Mouse (Mus musculus) lung, postnatal 4 days (tissue): ENCODE measurements around the gene Get4.

Experiments used
- DNase-seq, 2 experiments: peaks; one replicate each; pipeline ENCODE4 v3.0.0; 2021

Get4 gene

DNA sequence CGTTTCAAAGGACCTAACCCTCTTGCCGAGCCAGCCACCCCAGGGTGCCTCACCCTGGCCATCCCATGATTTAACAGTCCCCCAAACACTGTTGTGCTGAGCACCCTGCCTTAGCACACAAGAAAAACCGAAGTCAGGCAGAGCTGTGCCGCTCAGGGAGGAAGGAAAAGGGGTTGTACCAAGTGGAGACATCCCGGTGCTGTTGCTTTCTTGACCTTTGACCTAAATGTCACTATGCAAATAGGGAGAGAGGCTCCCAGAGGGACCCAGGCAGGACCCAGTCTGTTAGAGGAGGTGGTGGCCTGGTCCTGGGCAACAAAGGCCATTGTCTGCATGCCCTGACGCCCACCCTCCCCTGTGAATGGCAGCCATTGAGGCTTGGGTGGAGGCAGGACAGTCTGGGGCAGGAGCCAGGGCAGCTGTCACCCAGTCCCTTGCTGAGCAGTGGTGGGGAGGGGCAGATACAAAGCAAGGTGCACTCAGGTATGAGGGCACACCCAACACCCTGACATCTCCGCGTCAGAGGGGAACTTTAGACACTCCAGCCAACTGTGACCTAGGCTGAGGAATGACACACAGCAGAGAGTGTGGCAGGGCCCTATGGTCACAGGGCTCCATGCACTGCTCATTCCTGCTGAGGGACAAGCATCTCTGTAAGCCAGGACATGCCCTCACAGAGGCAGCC lies 33.4 kb downstream of the Get4 start:
- DNase-seq = no peak

DNA sequence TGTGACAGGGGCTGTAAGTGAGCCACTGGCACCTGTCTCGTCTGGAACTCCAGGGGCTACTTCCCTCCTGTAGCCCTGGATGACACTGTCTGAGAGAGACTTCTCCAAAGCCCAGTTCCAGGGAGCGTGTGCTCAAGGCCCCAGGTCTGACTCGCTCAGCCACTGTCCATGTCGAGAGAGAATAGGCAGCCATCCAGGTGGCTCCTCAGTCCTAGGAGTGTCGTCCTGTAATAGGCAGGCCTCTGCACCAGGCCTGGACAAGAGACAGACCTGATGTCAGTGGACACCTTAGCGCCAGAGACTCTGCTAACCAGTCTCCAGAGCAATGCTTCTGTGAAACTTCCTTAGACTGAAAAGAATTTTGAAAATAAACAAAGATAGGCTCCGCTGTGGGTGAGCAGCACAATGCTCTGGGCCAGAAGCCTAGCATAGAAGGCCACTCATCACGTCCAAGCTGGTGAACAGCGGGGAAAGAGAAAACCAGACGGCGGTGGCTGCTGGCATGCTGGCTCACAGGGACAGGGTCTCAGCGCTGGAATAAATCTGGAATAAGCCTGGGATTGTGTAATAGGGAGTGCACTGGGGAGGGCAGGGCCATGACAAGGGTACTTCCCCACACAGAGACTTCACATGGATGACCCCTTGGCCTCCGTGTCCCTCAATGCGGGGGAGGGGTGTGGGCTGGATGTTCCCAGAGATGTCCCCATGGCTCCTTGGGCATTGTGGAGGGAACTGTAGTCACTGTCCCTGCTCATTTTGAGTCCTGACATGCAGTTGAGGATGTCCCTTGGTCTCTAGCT lies 34.2 kb downstream of the Get4 start:
- DNase-seq = peak; percentile 51 to 55

DNA sequence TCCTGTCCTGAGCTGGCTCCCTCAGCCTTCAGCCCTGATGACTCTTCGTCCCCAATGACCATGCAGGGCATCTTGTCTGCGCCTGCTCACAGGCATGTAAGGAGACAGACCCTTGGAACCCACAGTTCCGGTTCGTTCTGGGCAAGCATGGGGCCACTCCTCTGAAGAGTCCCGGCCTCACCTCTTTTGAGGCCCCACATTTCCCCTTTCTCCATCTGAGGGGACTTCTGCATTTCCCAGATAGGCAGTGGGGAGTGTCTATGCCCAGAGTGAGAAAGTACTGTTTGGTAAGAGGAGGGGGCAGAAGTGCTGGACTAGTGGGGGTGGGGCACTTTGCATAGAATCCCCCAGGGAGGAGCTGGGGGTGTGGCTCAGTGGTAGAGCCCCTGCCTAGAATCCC lies 35.0 kb downstream of the Get4 start:
- peak; percentile 55 to 60 for DNase-seq

DNA sequence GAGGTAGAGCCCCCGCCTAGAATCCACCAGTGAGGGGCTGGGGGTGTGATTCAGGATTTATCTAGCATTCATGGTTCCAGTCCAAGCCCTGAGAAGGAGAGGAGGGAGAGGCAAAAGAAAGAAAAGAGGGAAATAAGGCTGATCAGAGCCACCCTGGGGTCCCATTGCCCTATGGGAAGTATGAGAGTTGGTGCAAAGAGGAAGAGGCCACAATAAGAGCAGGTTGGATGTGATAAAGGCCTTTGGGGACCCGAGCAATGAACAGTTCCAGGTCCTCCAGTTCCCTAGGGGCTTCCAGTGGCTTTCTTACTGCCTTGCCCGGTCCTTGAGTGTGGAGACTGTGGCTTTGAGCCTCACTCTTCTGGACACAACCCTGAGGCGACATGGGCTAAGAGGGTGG lies 35.7 kb downstream of the Get4 start:
- DNase-seq = no peak

DNA sequence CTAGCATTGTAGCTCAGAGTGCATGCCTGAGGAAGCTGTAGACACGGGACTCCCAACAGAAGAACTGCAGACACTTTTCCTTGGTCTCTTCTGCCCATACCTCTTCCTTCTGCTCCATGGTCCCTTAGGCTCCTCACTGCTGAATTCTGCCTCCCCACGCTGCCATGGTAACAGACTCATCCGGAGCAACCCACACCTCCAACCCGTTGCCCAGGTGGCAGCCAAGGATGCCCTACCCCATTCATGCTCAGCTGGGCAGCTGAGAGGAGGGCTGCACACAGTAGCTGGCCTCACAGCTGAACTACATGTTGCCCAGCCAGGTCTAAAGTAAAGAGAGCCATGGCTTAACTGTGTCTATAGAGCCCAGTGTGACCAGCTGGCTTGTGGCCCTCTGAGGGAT lies 36.5 kb downstream of the Get4 start:
- DNase-seq = no peak

DNA sequence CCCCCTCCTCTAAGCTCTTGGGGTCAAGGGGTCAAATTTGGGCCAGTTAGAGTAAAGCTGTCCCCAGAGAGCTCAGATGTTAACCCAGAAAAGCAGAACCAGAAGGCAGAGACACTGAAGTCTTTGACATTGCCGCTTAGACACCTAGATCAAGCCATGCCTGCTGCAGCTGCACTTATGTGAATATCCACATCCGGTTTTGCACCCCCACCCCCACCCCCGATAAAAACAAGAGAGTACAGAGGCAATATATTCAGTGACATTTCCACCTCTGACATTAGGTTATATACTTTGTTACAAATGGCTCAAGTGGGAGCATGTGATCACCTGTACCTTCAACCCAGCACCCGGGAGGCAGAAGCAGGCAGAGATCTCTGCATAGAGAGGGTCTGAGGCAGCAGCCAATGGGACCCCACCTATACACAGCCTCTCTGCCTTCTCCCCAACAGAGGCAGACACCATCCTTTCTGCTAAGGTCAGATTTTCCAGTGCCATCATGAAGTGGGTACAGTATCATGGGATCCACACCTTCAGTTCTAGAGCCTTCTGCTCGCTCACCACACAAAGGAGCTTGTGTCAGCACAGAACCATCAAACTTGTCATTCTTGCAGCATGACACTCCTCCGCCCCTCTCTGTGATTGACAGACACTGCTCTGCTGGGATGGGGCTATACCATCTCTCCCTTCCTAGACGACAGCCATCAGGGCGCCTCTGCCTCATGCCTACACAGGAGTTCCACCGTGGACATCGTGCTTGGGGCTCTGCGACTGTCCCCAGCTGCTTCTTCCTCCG lies 38.5 kb downstream of the Get4 start:
- DNase-seq = no peak

DNA sequence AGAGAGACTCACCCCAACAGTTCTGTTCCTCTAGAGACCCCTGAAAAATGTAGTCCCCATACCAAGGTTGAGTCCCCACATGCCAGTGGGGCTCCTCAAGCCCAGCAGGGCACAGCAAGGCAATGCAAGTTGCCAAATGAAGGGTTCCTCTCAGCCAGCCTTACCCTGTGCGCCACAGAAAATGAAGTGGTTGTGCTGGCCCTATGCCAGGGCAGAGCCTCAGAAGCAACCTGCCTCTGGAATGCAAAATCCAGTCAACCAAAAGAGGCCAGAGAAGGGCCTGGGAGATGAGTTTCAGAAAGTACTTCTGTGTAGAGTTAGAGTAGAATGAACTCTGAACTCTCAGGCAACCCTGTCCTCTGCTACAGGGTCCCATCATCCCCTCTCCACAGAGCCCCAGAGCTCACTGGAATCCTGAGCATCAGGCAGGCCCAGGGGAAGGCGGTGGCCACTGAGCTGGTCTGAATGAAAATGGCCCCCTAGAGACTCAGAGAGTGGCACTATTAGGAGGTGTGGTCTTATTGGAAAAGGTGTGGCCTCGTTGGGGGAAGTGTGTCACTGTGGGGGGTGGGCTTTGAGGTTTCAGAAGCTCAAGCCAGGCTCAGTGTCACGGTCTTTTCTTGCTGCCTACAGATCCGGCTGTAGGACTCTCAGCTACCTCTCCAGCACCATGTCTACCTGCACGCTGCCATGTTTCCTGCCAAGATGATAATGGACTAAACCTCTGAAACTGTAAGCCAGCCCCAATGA lies 39.9 kb downstream of the Get4 start:
- no peak for DNase-seq

DNA sequence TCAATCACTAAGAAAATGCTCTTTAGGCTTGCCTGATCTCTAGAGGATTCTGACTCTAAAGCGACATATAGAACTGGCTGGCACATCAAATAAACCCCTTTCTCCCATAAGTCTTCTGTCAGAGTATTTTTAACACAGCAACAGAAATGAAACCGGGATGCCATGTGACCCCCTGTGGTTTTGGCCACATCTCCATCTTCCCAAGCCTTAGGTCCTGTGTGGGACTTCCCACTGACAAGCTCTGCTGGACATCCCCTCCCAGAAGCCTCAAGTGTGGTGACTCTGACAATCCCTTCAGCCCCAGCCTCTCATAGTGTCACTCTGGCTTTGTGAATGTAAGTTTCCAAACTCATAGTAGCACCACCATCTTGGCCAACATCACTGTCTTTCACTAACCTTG lies 42.0 kb downstream of the Get4 start:
- no peak for DNase-seq

DNA sequence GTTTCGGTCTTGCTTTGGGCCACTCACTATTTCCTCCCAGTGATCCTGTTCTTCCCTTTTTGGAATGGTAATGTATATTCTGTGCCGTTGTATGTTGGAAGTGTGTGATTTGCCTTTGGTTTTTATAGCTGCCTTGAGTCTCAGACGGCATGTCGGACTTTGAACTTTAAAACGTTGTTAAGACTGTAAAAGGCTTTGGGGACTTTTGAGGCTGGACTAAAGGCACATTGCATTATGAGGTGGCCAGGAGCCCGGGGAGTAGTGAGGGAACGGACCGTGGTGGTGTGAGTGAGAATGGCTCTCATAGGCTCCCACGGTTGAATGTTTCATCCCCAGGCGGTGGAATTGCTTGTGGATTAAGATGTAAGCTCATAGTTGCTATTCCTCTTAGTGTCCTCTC lies 45.0 kb downstream of the Get4 start:
- no peak for DNase-seq

DNA sequence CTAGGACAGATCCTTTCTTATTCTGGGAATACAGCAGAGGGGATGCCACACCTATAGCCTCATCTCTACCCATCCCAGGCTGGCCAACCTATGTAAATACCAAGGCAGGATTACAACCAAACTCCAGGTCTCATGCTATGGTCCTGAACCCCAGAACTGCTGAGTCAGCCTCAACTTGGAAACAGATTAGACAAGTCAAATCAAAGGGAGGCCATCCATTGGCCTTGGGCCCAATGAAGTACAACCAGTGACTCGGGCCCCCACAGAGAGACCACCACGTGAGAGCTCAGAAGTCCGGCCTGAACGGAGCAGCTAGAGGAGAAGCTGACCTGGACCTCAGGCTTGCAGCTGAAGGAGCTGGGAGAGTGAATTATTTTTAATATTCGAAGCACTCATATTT lies 45.6 kb downstream of the Get4 start:
- no peak for DNase-seq

DNA sequence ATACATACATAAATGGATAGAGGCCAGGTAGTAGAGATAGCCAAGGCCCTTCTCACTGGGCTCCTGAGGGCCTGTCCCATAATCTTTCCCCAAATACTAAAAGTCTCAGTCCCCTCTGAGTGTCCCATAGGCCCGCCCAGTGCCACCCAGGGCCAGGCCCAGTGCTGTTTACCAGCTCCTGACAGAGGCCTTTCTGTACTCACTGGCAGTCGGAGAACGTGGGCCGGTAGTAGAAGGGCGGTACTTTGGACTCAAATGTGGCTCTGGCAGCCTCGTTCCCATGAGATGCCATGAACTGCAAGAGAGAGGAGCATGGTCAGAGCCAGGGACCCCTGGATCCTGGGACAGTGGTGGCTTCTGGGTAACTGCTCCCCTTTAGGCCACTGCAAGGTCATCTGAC lies 50.0 kb downstream of the Get4 start:
- no peak for DNase-seq

DNA sequence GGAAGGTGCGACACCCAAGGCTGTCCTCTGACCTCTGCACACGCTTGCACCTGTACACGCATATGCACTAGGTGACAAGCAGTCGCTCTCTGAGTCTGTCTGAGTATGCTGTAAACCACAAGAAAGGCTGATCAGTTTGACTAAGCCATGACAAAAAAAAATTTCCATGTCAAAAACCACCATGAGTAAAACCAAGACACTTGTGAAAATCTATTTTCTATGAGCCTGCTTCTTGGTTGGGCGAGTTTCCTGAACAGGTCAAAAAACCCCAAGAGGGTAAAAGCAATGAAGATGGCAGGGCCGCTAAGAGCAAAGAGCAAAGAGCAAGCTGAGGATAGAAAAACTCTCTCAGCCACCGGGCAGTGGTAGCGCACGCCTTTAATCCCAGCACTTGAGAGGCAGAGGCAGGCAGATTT lies 51.5 kb downstream of the Get4 start:
- no peak for DNase-seq

DNA sequence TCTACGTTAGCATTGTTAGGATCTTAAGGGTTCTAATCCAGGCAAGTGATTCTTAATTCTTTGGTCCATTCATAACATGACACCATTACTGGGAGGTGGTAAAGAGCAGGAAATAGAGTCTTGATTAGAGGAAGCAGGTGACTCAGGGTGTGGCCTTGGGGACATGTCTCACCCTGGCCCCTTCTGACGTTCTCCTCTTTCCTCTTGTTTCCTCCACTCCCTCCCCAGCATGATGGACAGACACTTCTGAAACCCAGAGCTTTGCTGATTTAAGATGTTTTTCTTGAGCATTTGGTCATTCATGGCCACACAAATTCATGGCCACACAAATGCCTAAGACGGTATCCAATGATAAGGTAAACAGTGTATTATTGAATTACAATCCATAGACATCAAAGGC lies 57.8 kb downstream of the Get4 start:
- DNase-seq = no peak

DNA sequence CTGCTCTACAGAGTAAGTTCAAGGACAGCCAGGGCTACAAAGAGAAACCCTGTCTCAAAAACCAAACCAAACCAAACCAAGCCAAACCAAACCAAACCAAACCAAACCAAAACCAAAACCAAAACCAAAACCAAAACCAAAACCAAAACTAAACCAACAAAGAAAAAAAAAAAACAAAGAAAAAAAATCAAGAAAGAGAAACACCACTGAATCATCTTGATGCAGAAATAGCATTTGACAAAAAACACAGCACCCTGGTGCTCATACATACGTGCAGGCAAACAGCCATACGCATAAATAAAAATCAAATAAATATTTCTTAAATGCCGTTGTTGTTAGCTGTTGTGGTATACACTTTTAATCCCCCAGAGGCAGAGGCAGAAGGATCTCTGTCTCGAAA lies 58.4 kb downstream of the Get4 start:
- DNase-seq = no peak

DNA sequence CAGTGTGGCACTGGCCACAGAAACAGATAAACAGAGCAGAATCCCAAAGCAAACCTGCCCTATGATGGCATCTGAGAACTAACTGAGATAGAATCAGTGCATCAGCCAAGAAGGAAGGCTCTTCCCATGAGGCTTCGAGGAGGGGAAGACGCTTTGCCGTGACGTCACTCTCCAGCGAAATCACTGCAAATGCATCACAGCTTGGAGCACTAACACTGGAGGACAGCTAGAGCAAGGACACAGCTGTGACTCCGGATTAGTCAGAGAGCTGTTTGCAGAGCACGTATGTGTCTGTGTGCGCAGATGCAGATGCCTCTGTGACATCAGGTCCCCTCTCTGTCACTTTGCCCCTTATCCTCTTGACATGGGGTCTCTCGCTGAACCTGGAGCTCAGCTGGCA lies 59.7 kb downstream of the Get4 start:
- no peak for DNase-seq

DNA sequence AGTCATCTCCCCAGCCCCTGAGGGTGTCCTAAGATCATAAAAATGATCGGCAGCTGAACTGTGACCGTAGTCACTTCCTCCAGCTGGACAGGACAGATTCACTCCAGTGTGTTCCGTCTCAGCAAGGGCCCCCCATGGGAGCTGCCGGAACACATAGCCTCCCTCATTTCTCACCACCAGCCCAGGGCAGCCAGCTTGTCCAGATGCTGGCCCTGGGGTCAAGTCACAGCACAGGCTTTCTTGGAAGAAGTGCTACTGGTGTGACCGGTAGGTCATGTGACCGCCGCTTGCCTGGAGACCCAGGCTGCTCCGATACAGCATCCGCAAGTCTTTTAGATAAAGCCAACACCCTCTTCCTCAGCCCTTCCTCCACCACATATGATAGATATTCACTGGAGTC lies 61.4 kb downstream of the Get4 start:
- no peak for DNase-seq

DNA sequence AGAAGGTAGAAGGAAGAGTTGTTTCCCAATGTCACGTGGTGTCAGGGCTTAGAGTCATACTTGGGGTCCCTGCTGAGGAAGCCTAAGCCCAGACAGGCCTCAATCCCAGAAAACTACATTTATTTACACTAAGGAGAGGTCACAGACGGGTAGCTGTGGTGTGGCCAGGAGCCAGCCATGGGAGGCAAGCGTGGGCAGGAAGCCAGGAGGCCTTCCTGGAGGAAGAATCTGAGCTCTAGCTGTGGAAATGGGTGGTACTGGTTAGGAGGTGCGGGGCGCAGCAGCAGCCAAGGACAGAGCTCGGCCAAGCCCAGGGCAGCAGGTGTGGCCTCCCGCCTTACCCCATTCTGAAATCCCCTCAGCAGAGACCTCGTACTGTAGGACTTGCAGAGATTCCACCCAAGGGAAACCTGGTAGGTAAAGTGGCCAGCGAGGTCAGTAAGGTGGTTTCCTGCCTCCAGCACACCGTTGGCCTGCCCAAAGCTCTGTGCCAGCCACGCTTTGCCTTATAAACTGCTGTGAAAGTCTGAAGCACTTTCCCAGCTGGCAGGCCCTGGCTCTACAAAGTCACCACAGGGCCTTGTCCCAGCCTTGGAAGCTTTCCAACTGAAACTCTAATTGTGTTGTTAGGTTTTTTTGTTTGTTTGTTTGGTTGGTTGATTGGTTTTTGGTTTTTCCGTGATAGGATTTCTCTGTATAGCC lies 63.0 kb downstream of the Get4 start:
- DNase-seq = no peak

DNA sequence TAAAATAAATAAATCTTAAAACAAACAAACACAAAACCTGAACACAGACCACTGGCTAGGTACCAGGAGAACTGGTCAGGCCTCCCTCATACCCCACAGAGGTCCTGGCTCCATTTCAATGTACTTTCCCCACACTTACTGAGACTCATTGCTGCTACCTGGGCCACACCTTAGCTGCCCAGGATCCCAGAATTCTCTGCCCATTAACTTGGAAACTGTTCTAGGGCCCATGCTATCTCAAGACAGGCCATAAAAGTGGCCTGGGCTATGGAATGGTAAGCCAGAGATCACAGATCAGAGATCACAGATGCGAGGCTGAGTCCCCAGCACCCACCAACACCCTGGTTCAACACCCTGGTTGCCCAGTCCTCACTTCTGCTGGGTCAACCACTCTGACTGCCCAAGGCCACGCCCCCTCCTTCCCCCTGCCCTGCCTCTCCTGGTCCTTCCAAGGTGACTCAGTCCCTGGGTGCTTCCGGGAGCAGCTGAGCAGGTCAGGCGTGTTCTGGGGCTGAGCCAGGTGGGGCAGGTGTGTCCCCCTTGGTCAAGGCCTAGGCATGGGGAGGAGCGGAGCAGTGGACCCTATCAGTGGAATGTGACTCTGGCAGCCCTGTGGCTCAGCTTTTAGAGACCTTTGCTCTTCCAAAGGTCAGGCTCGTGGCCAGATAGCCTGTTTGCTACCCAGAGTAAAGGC lies 65.0 kb downstream of the Get4 start:
- peak in 1 of 2 experiments; percentile 52 for DNase-seq

DNA sequence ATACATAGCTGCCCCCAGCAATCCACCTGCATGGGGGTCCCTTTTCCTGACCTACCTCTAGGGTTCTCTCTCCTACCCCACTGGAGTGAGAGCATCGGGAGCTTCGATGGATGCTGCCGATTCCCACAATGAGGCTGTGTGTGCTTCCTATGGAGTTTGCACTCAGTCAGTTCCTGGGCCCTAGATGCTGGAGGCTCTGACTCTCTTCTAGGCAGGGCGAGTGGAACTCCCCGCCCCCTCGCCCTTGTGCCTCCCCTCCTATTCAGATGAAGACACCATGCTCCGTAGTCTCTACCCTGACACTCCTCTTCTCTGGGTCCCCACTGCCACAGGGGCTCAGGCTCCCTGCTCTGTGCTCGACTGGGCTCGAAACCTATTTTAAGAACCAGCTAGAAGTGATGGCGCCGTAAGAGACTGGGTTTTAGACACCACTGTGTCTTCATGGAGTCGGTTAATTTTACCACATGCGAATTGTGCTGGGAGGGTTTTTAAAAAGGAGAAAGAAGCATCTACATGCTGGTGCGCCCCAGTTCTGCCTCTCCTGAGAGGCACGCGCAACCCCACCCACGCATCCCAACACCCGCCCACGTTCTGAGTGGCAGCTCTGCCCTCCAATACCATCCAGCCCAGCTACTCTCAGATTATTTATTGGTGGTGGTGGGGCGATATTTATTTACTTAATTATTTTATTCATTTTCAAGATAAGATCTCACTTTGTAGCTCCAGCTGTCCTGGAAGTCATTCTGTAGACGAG lies 65.8 kb downstream of the Get4 start:
- no peak for DNase-seq
